Mouse (Mus musculus) kidney, postnatal 10 days (tissue): ENCODE measurements at regions not wholly inside any gene's neighbourhood (a gene's known extent, or its start where the extent isn't known, plus 50 kb on each side); places are given as distances from the start of the nearest gene placed in this dataset.

Experiments used
- DNase-seq: peaks from one replicate; pipeline ENCODE4 v3.0.0; 2021; ENCODE audit warnings: mixed read lengths

DNA sequence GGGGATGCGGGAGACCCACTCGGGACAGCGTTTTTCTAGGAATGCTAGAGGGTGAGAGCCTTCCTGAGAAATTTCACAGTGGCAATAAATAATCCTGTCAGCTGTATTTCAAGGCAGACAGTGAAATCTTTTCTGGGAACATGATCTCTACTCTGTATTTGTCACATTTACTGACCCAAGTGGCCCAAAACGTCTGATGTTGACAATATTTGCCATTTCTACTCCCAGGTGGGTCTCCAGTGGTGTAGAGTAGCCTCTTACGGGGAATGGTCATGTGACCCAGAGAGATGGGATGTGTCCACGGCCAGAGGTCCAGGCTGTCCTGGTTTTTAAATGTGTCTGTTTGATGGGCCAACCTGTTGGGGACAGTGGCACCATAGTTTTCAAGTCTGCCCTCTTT is 183.5 kb downstream of the Pten start:
- DNase-seq: no peak

- DNase-seq: no peak
These were observed 186.4 kb downstream of the Pten start for GRCm38 (mm10) chr19:32943594-32944230.

- peak; percentile 26 for DNase-seq
These were observed 190.0 kb downstream of the Pten start for GRCm38 (mm10) chr19:32947081-32947855.

DNA sequence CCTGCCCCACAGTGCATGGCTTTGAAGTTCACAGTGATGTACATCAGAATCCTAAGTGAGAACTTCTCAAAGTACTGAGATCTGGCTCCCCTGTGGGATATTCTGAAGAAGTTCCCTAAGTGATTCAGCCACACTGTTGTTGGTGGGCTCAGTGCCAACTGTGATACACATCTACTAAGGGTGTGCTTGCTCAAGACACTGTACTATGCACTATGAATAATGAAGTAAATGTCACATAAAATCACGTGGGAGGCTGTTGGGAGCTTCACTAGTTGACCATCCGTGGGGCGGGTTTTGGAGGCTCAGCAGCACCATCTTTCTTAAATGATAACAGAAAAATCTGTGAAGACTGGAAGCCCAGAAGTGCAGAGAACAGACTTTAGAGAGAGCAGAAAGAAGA is 193.0 kb downstream of the Pten start:
- DNase-seq: no peak

GRCm38 (mm10) chr19:32950794-32951193 is 193.5 kb downstream of the Pten start:
- DNase-seq: no peak

DNA sequence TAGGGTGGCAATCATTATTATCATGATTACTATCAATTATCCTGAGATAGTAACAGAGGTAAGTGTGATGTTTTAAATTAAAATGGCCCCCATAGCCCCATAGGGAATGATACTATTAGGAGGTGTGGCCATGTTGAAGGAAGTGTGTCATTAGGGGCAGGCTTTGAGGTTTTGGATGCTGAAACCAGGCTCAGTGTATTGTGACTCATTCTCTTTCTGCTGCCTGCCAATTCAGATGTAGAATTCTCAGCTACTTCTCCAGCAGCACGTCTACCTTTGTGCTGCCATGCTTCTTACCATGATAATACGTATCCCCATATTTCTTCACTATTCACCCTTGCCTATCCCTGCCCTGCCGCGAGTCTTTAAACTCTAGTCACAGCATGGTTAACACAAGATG is 195.1 kb downstream of the Pten start:
- no peak for DNase-seq

DNA sequence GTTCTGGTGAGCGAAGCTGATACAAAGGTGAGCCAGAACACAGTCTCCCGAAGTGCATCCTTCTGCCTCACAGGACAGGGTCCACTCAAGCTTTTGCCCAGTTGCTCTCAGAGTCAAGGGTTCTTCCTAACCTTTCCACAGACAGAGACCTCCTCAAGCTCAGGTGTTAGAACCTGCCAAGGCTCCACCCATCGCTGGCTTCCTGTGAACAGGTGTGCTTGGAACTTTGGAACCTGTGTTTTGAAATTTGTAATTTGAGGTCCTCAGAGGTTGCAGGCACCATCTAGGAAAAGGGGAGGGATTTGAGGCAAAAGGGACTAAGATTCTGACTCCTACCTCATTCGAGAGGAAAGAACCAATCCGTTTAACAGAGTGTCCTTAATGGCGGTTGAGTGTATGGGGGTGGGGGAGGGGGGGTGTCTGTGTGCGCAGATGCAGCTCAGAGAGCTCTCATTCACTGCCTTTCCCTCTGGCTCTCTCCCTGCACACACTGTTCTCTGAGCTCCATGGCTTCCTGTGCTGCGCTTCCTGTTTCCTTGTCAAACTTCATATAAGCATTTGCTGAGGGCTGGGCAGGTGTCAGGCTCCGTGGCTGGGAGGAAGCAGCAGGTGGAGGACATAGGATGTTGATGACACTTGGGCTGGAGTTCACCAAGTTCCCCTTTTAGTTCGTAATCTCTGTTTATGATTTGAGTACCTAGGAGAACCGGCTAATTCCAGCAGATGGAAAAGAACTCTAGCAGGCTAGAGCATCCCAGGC is 195.8 kb downstream of the Pten start:
- no peak for DNase-seq

- peak; percentile 55 for DNase-seq
These were observed 196.8 kb downstream of the Pten start for GRCm38 (mm10) chr19:32954001-32954605.

DNA sequence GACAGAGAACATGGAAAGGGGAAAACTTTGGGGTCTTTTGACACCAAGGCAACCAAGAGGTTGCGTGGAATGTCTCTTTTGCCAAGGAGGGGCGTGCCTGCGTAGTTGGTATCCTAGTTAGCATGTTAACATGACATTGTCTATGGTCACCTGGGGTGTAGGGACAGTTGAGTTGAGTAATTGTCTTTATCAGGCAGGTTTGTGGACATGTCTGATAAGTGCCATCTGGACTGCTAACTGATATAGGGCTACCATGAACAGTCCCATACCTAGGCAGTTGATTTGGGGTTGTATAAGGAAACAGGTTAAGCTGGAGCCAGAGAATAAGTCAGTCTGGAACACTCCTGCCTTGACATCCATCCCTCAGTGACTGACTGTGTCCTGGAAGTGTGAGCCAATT is 197.6 kb downstream of the Pten start:
- DNase-seq: no peak

GRCm38 (mm10) chr19:32956143-32956915 is 199.0 kb downstream of the Pten start:
- peak; percentile 33 for DNase-seq

DNA sequence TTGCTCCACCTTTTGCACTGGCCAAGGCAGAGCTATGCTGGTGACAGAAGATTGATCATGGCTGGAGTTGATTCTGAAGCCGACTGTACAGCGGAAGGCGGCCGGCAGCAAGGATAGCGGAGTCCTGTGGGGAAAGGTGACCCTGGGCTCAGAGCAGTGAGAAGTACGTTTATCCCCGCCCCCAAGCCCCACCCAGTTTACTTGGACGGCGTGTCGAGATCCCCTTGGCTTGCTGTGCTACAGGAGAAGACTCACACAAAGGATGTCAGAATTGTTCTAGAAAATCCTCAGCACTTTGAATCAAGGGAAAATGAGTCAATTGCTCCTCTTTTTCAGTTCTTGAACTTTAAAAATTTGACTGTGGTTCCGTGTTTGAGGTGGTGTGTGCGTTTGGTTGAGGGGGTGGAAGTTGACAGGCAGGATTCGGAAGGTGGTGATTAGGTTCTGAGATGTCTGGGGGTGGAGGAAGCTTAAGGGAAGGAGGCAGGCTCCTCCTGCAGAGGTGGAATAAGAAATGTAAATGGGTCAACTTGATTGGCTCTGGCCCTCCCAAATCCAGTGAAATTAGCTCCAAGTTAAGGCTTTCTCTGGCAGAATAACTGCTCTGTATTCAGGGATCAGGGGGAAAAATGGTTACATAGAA is 199.7 kb downstream of the Pten start:
- DNase-seq: peak; percentile 27

DNA sequence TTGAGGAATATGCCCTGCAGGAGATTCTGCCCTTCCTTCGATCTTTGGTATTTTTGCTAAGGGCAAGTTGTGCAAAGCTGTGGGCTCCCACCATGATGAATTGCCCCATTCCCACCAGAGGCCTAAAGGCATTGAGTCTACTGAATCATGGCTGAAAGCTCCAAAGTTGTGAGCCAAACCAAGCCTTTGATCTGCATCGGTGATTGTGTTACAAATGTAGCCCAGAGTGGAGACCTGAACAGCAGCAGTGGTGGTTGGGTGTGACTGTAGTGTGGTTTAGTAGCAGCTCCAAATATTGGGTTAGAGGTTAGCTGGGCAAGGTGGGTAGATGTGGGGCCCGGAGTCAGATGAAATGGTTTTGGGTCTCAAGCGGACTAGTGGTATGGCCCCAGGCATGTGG is 201.0 kb downstream of the Pten start:
- no peak for DNase-seq

- no peak for DNase-seq
These were observed 201.5 kb downstream of the Pten start for GRCm38 (mm10) chr19:32958791-32959190.

DNA sequence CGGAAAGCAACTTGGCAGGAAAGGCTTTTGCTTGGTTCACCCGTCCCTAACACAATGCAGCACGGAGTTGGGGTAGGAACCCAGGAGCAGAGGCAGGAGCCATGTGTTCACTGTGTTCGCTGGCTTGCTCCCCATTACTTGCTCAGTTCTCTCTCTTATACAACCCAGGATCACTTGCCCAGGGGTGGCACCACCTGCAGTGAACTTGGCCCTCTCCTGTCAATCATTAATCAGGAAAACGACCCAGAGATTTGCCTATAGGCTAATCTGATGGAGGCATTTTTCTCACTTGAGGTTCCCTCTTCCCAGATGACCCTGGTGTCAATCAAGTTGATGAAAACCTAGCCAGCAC is 202.5 kb downstream of the Pten start:
- peak; percentile 38 for DNase-seq

- DNase-seq: no peak
These were observed 203.1 kb downstream of the Pten start for GRCm38 (mm10) chr19:32960196-32960947.

GRCm38 (mm10) chr19:32961525-32961924 is 204.2 kb downstream of the Pten start:
- no peak for DNase-seq

GRCm38 (mm10) chr19:32963983-32964382 is 206.7 kb downstream of the Pten start:
- DNase-seq: no peak

- no peak for DNase-seq
These were observed 208.2 kb downstream of the Pten start for GRCm38 (mm10) chr19:32965488-32965887.

- DNase-seq: no peak
These were observed 212.0 kb downstream of the Pten start for GRCm38 (mm10) chr19:32969213-32969776.

GRCm38 (mm10) chr19:32972116-32972515 is 214.8 kb downstream of the Pten start:
- no peak for DNase-seq

DNA sequence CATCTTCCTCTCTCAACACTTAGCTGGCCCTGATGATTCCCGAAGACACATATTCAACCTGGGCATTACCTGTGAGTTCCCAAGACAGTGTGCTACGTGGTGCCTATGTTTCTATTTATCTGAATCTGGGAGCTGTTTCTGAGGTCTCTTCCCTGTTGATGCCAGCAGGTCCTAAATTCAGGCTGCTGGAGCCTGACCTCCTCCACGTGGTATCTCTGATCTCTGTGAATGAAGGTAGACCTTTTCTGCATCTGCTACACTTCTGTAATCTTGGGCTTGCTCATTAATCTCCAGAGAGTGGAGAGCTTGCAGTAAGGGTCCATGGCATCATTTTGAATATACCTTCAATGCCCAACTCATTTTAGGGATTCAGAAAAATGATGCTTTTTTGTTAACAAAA is 215.8 kb downstream of the Pten start:
- no peak for DNase-seq
